Mouse (Mus musculus): ENCODE measurements around the gene Klf1. TPM values are rescaled to one million over a fixed set of nuclear protein-coding genes. Genes with fewer than 3 reads are reported as not detected.

Klf1 gene
- polyA plus RNA-seq, 1 experiment from 2014 or later, result 4.9 TPM

GRCm38 (mm10) chr8:84949753-84950152 is 48.0 kb downstream of the Klf1 start:
- ATAC-seq (ENCODE audit: extremely low read depth, insufficient number of reproducible peaks, low FRiP score, low TSS enrichment), result no peak
- Histone ChIP-seq H3K36me3 (no peaks in the 10 kb centered on the region), H3K9me3 (no peaks in the 10 kb centered on the region), H3K4me2 (no peak overlapping the region), H3K4me1 (peaks cover 21% of the 10 kb centered on the region), H3K27ac (replicated peaks) (no peak overlapping the region), H3K9ac (no peak overlapping the region), H3K27me3 (replicated peaks) (peaks cover 89% of the 10 kb centered on the region), H3K4me3 (no peak overlapping the region)
- 20% methylated on average over 12 of the region's 12 CpGs for WGBS

GRCm38 (mm10) chr8:84952612-84953255 is 51.0 kb downstream of the Klf1 start:
- Histone ChIP-seq H3K27me3 (replicated peaks) (peaks cover 59% of the 10 kb centered on the region), H3K4me2 (peak overlapping the region; percentile 53), H3K4me3 (peak overlapping the region; percentile 17), H3K9ac (peak overlapping the region; percentile 28; the same call in 1 of the 2 replicates), H3K27ac (replicated peaks) (no peak overlapping the region), H3K4me1 (peaks cover 8% of the 10 kb centered on the region; the same call in 1 of the 2 replicates), H3K36me3 (peaks cover 20% of the 10 kb centered on the region), H3K9me3 (no peaks in the 10 kb centered on the region)
- no peak for ATAC-seq (ENCODE audit: extremely low read depth, insufficient number of reproducible peaks, low FRiP score, low TSS enrichment)
- 7% methylated on average over 18 of the region's 18 CpGs for WGBS

Small RNA genes within 50 kb of the gene (microRNA-seq; reads per million reads assigned to microRNA genes)
- gene Gm24197 (not detected), gene Mir7069 (3.7 reads per million, percentile 15 among the genes with 10 or more reads in this experiment)

Other genes with a start within 250 kb of the Klf1 start
- 43.0 and 44.8 TPM in 2 replicates for gene Ier2, start 239.1 kb upstream of the Klf1 start, polyA plus RNA-seq (2015; fragmentation: Nextera tagmentation; extraction: Ambion mirVana)
- gene Trmt1, start 215.6 kb upstream of the Klf1 start, polyA plus RNA-seq (2015; fragmentation: Nextera tagmentation; extraction: Ambion mirVana), result 47.6 and 51.6 TPM in 2 replicates
- gene Nacc1, start 214.1 kb upstream of the Klf1 start, polyA plus RNA-seq (2015; fragmentation: Nextera tagmentation; extraction: Ambion mirVana), result 15.1 and 15.7 TPM in 2 replicates
- 15.4 and 17.1 TPM in 2 replicates for gene Lyl1, start 200.5 kb upstream of the Klf1 start, polyA plus RNA-seq (2015; fragmentation: Nextera tagmentation; extraction: Ambion mirVana)
- gene G430095P16Rik, start 178.9 kb upstream of the Klf1 start, polyA plus RNA-seq (2015; fragmentation: Nextera tagmentation; extraction: Ambion mirVana), result 7.8 and 8.9 TPM in 2 replicates
- gene Nfix, start 101.6 kb upstream of the Klf1 start, polyA plus RNA-seq (2015; fragmentation: Nextera tagmentation; extraction: Ambion mirVana), result 10.0 and 11.7 TPM in 2 replicates
- gene Dand5, start 79.1 kb upstream of the Klf1 start, polyA plus RNA-seq (2015; fragmentation: Nextera tagmentation; extraction: Ambion mirVana), result 6.3 and 6.6 TPM in 2 replicates
- gene Gadd45gip1, start 70.4 kb upstream of the Klf1 start, polyA plus RNA-seq (2015; fragmentation: Nextera tagmentation; extraction: Ambion mirVana), result 50.2 and 52.3 TPM in 2 replicates
- 108 and 123 TPM in 2 replicates for gene Rad23a, start 61.3 kb upstream of the Klf1 start, polyA plus RNA-seq (2015; fragmentation: Nextera tagmentation; extraction: Ambion mirVana)
- gene Calr, start 55.0 kb upstream of the Klf1 start, polyA plus RNA-seq (2015; fragmentation: Nextera tagmentation; extraction: Ambion mirVana), result 711 and 772 TPM in 2 replicates
- 58.3 and 63.1 TPM in 2 replicates for gene Farsa, start 44.9 kb upstream of the Klf1 start, polyA plus RNA-seq (2015; fragmentation: Nextera tagmentation; extraction: Ambion mirVana)
- 37.2 and 38.5 TPM in 2 replicates for gene Syce2, start 29.8 kb upstream of the Klf1 start, polyA plus RNA-seq (2015; fragmentation: Nextera tagmentation; extraction: Ambion mirVana)
- 31.0 and 37.5 TPM in 2 replicates for gene Gcdh, start 8.0 kb upstream of the Klf1 start, polyA plus RNA-seq (2015; fragmentation: Nextera tagmentation; extraction: Ambion mirVana)
- 5.3 and 5.9 TPM in 2 replicates for gene Dnase2a, start 6.6 kb downstream of the Klf1 start, polyA plus RNA-seq (2015; fragmentation: Nextera tagmentation; extraction: Ambion mirVana)
- gene Mast1, start 35.4 kb downstream of the Klf1 start, polyA plus RNA-seq (2015; fragmentation: Nextera tagmentation; extraction: Ambion mirVana), result 0.11 and 0.19 TPM in 2 replicates
- gene Rtbdn, start 45.1 kb downstream of the Klf1 start, polyA plus RNA-seq (2015; fragmentation: Nextera tagmentation; extraction: Ambion mirVana), result 0.17 and 0.32 TPM in 2 replicates
- gene Gm49661, start 67.5 kb downstream of the Klf1 start, polyA plus RNA-seq (2015; fragmentation: Nextera tagmentation; extraction: Ambion mirVana), result not detected in 2 replicates
- 733 and 747 TPM in 2 replicates for gene Prdx2, start 67.7 kb downstream of the Klf1 start, polyA plus RNA-seq (2015; fragmentation: Nextera tagmentation; extraction: Ambion mirVana)
- 82.8 and 83.4 TPM in 2 replicates for gene Rnaseh2a, start 67.8 kb downstream of the Klf1 start, polyA plus RNA-seq (2015; fragmentation: Nextera tagmentation; extraction: Ambion mirVana)
- gene Junb, start 76.8 kb downstream of the Klf1 start, polyA plus RNA-seq (2015; fragmentation: Nextera tagmentation; extraction: Ambion mirVana), result 12.8 and 12.9 TPM in 2 replicates
- gene Hook2, start 88.7 kb downstream of the Klf1 start, polyA plus RNA-seq (2015; fragmentation: Nextera tagmentation; extraction: Ambion mirVana), result 7.2 and 7.3 TPM in 2 replicates
- not detected in 2 replicates for gene Best2, start 112.6 kb downstream of the Klf1 start, polyA plus RNA-seq (2015; fragmentation: Nextera tagmentation; extraction: Ambion mirVana)
- 113 and 127 TPM in 2 replicates for gene Asna1, start 123.4 kb downstream of the Klf1 start, polyA plus RNA-seq (2015; fragmentation: Nextera tagmentation; extraction: Ambion mirVana)
- gene Trir, start 124.9 kb downstream of the Klf1 start, polyA plus RNA-seq (2015; fragmentation: Nextera tagmentation; extraction: Ambion mirVana), result 73.4 and 75.1 TPM in 2 replicates
- 23.2 and 25.3 TPM in 2 replicates for gene Tnpo2, start 135.0 kb downstream of the Klf1 start, polyA plus RNA-seq (2015; fragmentation: Nextera tagmentation; extraction: Ambion mirVana)
- 18.5 and 19.8 TPM in 2 replicates for gene Fbxw9, start 158.1 kb downstream of the Klf1 start, polyA plus RNA-seq (2015; fragmentation: Nextera tagmentation; extraction: Ambion mirVana)
- gene Gm5741, start 166.1 kb downstream of the Klf1 start, polyA plus RNA-seq (2015; fragmentation: Nextera tagmentation; extraction: Ambion mirVana), result 0.57 TPM in 1 of 2 replicates, not detected in the other
- gene Dhps, start 169.8 kb downstream of the Klf1 start, polyA plus RNA-seq (2015; fragmentation: Nextera tagmentation; extraction: Ambion mirVana), result 51.9 and 60.4 TPM in 2 replicates
- gene Wdr83os, start 178.8 kb downstream of the Klf1 start, polyA plus RNA-seq (2015; fragmentation: Nextera tagmentation; extraction: Ambion mirVana), result 118 and 120 TPM in 2 replicates
- 37.7 and 38.7 TPM in 2 replicates for gene Wdr83, start 179.4 kb downstream of the Klf1 start, polyA plus RNA-seq (2015; fragmentation: Nextera tagmentation; extraction: Ambion mirVana)
- gene Man2b1, start 181.3 kb downstream of the Klf1 start, polyA plus RNA-seq (2015; fragmentation: Nextera tagmentation; extraction: Ambion mirVana), result 30.5 and 31.1 TPM in 2 replicates
- 1.0 and 1.2 TPM in 2 replicates for gene Zfp791, start 221.2 kb downstream of the Klf1 start, polyA plus RNA-seq (2015; fragmentation: Nextera tagmentation; extraction: Ambion mirVana)
- not detected in 2 replicates for gene Cks1brt, start 250.0 kb downstream of the Klf1 start, polyA plus RNA-seq (2015; fragmentation: Nextera tagmentation; extraction: Ambion mirVana)

Measured in heart, embryonic 13.5 days (tissue).